Mouse (Mus musculus) cerebellum, adult (tissue): ENCODE data around the gene Pdcd2.

Experiments
- ATAC-seq: cut with Nextera tagmentation; 2 replicates; pipeline ENCODE4 v1.9.2; 2017; ENCODE audit warnings: mild to moderate bottlenecking, moderate library complexity, mixed read lengths; ENCODE audit not compliant: insufficient number of reproducible peaks, low FRiP score, low TSS enrichment

Pdcd2 gene

GRCm38 (mm10) chr17:15499656-15500394 lies 27.3 kb downstream of the Pdcd2 start, which contains the start of the genes Psmb1 and Tbp:
TSS of gene Psmb1 (minus strand) at chr17:15499751.
TSS of gene Tbp (plus strand) at chr17:15499888.
- ATAC-seq, result peak; percentile 85

GRCm38 (mm10) chr17:15498753-15499113 lies 28.4 kb downstream of the Pdcd2 start:
- no peak for ATAC-seq

GRCm38 (mm10) chr17:15497882-15498752 lies 29.0 kb downstream of the Pdcd2 start:
- peak; percentile 93 for ATAC-seq

GRCm38 (mm10) chr17:15490542-15490941 lies 36.6 kb downstream of the Pdcd2 start:
- ATAC-seq, result no peak

GRCm38 (mm10) chr17:15472671-15473070 lies 54.4 kb downstream of the Pdcd2 start:
- no peak for ATAC-seq
